Mouse (Mus musculus): ENCODE data around the gene Klhl29. TPM values are rescaled to one million over a fixed set of nuclear protein-coding genes. Genes with fewer than 3 reads are reported as not detected.

Klhl29 gene
- polyA plus RNA-seq, 1 experiment from 2014 or later, result 3.4 TPM

GRCm38 (mm10) chr12:5321017-5321416, 54.5 kb downstream of the Klhl29 start:
- Histone ChIP-seq H3K4me1 (peaks cover 11% of the 10 kb centered on the region), H3K36me3 (replicated peaks) (no peaks in the 10 kb centered on the region), H3K4me2 (no peak overlapping the region), H3K9me3 (no peaks in the 10 kb centered on the region), H3K27ac (no peak overlapping the region), H3K27me3 (no peaks in the 10 kb centered on the region), H3K4me3 (replicated peaks) (no peak overlapping the region), H3K9ac (no peak overlapping the region)
- ATAC-seq (ENCODE audit: low FRiP score), result no peak
- 95% methylated on average over 3 of the region's 3 CpGs for WGBS

GRCm38 (mm10) chr12:5319359-5319973, 56.0 kb downstream of the Klhl29 start:
- no peaks in the 10 kb centered on the region for H3K27me3 ChIP-seq
- H3K36me3 ChIP-seq (replicated peaks), result no peaks in the 10 kb centered on the region
- H3K9me3 ChIP-seq, result no peaks in the 10 kb centered on the region
- peaks cover 11% of the 10 kb centered on the region for H3K4me1 ChIP-seq
- no peak overlapping the region for H3K27ac ChIP-seq
- no peak overlapping the region for H3K4me3 ChIP-seq (replicated peaks)
- no peak overlapping the region for H3K9ac ChIP-seq
- 36% methylated on average over 12 of the region's 12 CpGs for WGBS
- no peak for ATAC-seq (ENCODE audit: low FRiP score)
- no peak overlapping the region for H3K4me2 ChIP-seq

DNA sequence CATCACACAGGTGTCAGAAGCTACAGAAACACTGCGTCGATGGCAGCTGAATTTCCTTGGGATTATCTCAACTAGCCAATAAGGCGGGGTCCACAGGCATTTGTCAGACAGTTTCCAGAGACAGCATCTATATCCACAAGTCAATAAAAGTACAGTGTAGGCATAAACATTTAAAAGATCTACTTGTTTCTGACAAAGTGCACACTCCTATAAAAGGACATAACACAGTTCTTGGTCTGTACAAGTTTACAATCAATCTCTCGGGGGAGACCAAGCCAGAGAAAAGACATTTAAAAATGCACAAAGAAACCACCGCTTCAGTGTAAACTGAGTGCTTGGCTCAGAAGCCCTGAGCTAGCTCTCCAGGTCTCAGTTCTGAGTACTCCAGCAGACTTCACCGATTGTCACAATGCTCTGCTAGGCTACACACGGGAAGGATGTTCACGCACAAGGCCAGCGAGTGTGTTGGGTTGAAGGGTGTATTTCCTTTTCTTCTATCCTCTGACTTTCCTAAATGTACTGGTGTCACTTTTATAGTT, 59.4 kb downstream of the Klhl29 start:
- Histone ChIP-seq H3K4me2 (no peak overlapping the region), H3K27me3 (no peaks in the 10 kb centered on the region), H3K27ac (no peak overlapping the region), H3K9ac (no peak overlapping the region), H3K4me3 (replicated peaks) (no peak overlapping the region), H3K4me1 (peaks cover 11% of the 10 kb centered on the region), H3K36me3 (replicated peaks) (no peaks in the 10 kb centered on the region), H3K9me3 (no peaks in the 10 kb centered on the region)
- 93% methylated on average over 9 of the region's 9 CpGs for whole genome bisulfite sequencing
- ATAC-seq (ENCODE audit: low FRiP score), result no peak

GRCm38 (mm10) chr12:5307923-5308322, 67.6 kb downstream of the Klhl29 start:
- Histone ChIP-seq H3K4me3 (replicated peaks) (no peak overlapping the region), H3K4me1 (no peaks in the 10 kb centered on the region), H3K27me3 (no peaks in the 10 kb centered on the region), H3K27ac (no peak overlapping the region), H3K9me3 (no peaks in the 10 kb centered on the region), H3K9ac (no peak overlapping the region), H3K36me3 (replicated peaks) (no peaks in the 10 kb centered on the region), H3K4me2 (no peak overlapping the region)
- WGBS, result 91% methylated on average over 2 of the region's 2 CpGs
- no peak for ATAC-seq (ENCODE audit: low FRiP score)

- Histone ChIP-seq H3K27ac (no peak overlapping the region), H3K4me2 (no peak overlapping the region), H3K4me3 (replicated peaks) (no peak overlapping the region), H3K9me3 (no peaks in the 10 kb centered on the region), H3K4me1 (no peaks in the 10 kb centered on the region), H3K9ac (no peak overlapping the region), H3K27me3 (no peaks in the 10 kb centered on the region), H3K36me3 (replicated peaks) (no peaks in the 10 kb centered on the region)
- WGBS, result 63% methylated on average over 1 of the region's 1 CpGs
- ATAC-seq (ENCODE audit: low FRiP score), result no peak
These were observed 70.0 kb downstream of the Klhl29 start for GRCm38 (mm10) chr12:5305466-5305865.

- H3K9ac ChIP-seq, result no peak overlapping the region
- H3K4me2 ChIP-seq, result no peak overlapping the region
- H3K9me3 ChIP-seq, result no peaks in the 10 kb centered on the region
- H3K4me1 ChIP-seq, result no peaks in the 10 kb centered on the region
- ATAC-seq (ENCODE audit: low FRiP score), result no peak
- no peaks in the 10 kb centered on the region for H3K36me3 ChIP-seq (replicated peaks)
- H3K27ac ChIP-seq, result no peak overlapping the region
- WGBS, result 78% methylated on average over 5 of the region's 5 CpGs
- no peak overlapping the region for H3K4me3 ChIP-seq (replicated peaks)
- H3K27me3 ChIP-seq, result no peaks in the 10 kb centered on the region
These were observed 71.6 kb downstream of the Klhl29 start for GRCm38 (mm10) chr12:5303912-5304311.

GRCm38 (mm10) chr12:5303100-5303499, 72.4 kb downstream of the Klhl29 start:
- H3K9ac ChIP-seq, result no peak overlapping the region
- no peaks in the 10 kb centered on the region for H3K27me3 ChIP-seq
- H3K4me1 ChIP-seq, result no peaks in the 10 kb centered on the region
- H3K36me3 ChIP-seq (replicated peaks), result no peaks in the 10 kb centered on the region
- H3K9me3 ChIP-seq, result no peaks in the 10 kb centered on the region
- ATAC-seq (ENCODE audit: low FRiP score), result no peak
- no peak overlapping the region for H3K4me3 ChIP-seq (replicated peaks)
- no peak overlapping the region for H3K27ac ChIP-seq
- WGBS, result 93% methylated on average over 4 of the region's 4 CpGs
- no peak overlapping the region for H3K4me2 ChIP-seq

GRCm38 (mm10) chr12:5301841-5302240, 73.6 kb downstream of the Klhl29 start:
- H3K27me3 ChIP-seq, result no peaks in the 10 kb centered on the region
- no peaks in the 10 kb centered on the region for H3K36me3 ChIP-seq (replicated peaks)
- no peak overlapping the region for H3K4me2 ChIP-seq
- H3K9me3 ChIP-seq, result no peaks in the 10 kb centered on the region
- 73% methylated on average over 5 of the region's 5 CpGs for WGBS
- H3K27ac ChIP-seq, result no peak overlapping the region
- no peak overlapping the region for H3K9ac ChIP-seq
- H3K4me3 ChIP-seq (replicated peaks), result no peak overlapping the region
- H3K4me1 ChIP-seq, result no peaks in the 10 kb centered on the region
- no peak for ATAC-seq (ENCODE audit: low FRiP score)

DNA sequence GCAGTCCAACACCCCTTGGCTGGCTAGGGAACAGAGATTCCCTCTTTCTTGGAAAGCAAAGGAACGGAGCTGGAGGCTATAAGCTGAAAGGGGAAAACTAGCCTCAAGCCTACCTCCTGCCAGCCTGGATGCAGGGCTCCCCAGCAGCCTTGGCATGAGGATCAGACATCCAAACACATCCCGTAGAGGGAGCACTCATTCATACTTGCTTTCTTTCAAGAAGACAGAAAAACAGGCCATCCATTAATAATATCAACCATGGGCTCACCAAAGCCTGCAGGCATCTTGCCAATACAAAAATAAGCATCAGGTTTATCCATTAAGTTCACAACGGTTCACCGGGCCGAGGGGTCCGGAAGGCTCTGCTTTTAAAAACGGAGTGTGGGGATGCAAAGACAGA, 79.1 kb downstream of the Klhl29 start:
- Histone ChIP-seq H3K36me3 (replicated peaks) (no peaks in the 10 kb centered on the region), H3K4me1 (no peaks in the 10 kb centered on the region), H3K27me3 (no peaks in the 10 kb centered on the region), H3K4me3 (replicated peaks) (no peak overlapping the region), H3K27ac (no peak overlapping the region), H3K4me2 (no peak overlapping the region), H3K9me3 (no peaks in the 10 kb centered on the region), H3K9ac (no peak overlapping the region)
- ATAC-seq (ENCODE audit: low FRiP score), result no peak
- WGBS, result 77% methylated on average over 7 of the region's 7 CpGs

DNA sequence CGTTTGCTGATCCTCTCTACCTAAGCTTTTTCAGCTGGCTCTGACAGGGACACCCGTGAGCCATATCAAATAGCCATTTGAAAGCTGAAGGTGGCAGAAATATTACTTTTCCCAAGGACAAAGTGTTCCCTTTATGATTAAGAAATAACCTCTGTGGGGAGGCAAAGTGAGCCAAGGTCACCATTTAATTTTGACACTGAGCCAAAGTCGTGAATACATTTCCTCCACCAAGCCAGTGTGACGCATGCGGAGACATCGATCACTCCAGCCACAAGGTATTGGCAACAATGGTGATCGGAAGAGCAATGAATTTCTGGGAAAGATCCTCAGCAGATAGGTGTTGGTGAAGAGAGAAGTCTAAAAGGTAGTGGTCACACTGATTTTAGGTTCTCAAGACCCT, 83.2 kb downstream of the Klhl29 start:
- H3K4me2 ChIP-seq, result no peak overlapping the region
- WGBS, result 93% methylated on average over 7 of the region's 7 CpGs
- no peaks in the 10 kb centered on the region for H3K9me3 ChIP-seq
- no peak overlapping the region for H3K27ac ChIP-seq
- no peak for ATAC-seq (ENCODE audit: low FRiP score)
- H3K4me1 ChIP-seq, result no peaks in the 10 kb centered on the region
- H3K9ac ChIP-seq, result no peak overlapping the region
- H3K4me3 ChIP-seq (replicated peaks), result no peak overlapping the region
- no peaks in the 10 kb centered on the region for H3K36me3 ChIP-seq (replicated peaks)
- no peaks in the 10 kb centered on the region for H3K27me3 ChIP-seq

DNA sequence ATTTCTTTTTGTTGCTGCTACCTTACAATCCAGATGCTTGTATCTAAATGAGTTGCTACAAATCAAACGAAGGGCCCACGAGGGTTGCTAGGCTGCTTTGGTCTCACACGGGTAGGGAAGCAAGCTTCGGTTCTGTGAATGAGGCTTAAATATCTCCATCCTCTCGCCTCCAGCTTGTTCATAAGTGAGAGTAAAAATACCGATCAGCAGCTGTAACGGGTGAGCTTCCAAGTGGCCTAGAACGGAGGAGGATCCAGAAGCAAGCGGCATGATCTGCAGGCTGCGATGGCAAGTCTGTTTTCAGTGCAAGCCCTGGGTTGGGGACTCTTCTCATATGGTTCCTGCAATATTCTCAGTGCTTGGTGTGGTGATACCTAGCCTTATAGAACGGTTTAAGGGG, 89.9 kb downstream of the Klhl29 start:
- ATAC-seq (ENCODE audit: low FRiP score), result no peak
- H3K4me1 ChIP-seq, result no peaks in the 10 kb centered on the region
- no peak overlapping the region for H3K4me2 ChIP-seq
- no peak overlapping the region for H3K4me3 ChIP-seq (replicated peaks)
- H3K27me3 ChIP-seq, result no peaks in the 10 kb centered on the region
- no peaks in the 10 kb centered on the region for H3K36me3 ChIP-seq (replicated peaks)
- H3K9ac ChIP-seq, result no peak overlapping the region
- 87% methylated on average over 11 of the region's 11 CpGs for WGBS
- H3K9me3 ChIP-seq, result no peaks in the 10 kb centered on the region
- no peak overlapping the region for H3K27ac ChIP-seq

DNA sequence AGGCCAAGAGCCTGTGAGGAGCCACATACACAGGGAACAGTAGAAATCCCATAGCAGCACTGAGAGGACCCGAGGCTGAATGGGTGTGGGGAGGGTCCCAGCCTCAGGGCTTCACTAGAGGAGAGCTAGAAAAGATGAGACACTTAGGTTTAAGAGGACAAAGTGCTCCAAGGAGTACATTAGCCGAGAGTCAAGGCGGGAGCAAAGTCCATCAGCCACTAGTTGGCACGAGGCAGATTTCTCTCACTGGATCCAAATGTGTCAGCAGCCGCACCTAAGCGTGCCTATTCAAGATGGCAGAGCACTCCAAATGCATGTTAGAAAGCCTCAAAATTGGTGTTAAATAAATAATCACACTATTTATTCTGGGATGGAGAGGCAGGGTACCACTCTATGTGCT, 90.5 kb downstream of the Klhl29 start:
- no peak overlapping the region for H3K9ac ChIP-seq
- no peak for ATAC-seq (ENCODE audit: low FRiP score)
- no peak overlapping the region for H3K27ac ChIP-seq
- WGBS, result 87% methylated on average over 6 of the region's 6 CpGs
- no peak overlapping the region for H3K4me3 ChIP-seq (replicated peaks)
- H3K36me3 ChIP-seq (replicated peaks), result no peaks in the 10 kb centered on the region
- H3K27me3 ChIP-seq, result no peaks in the 10 kb centered on the region
- H3K4me2 ChIP-seq, result no peak overlapping the region
- no peaks in the 10 kb centered on the region for H3K9me3 ChIP-seq
- peaks cover 1% of the 10 kb centered on the region; the same call in 1 of the 2 replicates for H3K4me1 ChIP-seq

DNA sequence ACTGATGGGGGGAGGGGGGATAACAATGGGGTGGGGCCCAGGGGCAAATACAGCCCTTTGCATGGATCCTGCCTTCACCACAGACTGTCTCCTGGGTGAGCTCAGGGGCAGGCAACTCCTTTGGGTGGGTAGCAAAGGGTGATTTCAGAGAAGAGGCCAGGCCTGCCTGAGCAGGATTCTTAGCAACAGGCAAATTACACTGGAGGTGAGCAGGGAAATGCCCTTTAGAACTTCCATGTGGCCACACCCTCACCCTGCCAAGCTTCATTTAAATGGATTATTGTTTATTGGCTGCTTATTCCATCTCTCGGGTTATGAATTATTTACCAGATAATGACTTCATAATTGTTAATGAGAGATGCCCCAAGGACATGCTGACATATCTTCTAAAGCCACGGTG, 91.8 kb downstream of the Klhl29 start:
- no peak overlapping the region for H3K4me3 ChIP-seq (replicated peaks)
- H3K4me1 ChIP-seq, result peaks cover 5% of the 10 kb centered on the region; the same call in 1 of the 2 replicates
- ATAC-seq (ENCODE audit: low FRiP score), result no peak
- no peaks in the 10 kb centered on the region; the same call in 1 of the 2 replicates for H3K27me3 ChIP-seq
- H3K9me3 ChIP-seq, result no peaks in the 10 kb centered on the region
- H3K27ac ChIP-seq, result no peak overlapping the region
- H3K4me2 ChIP-seq, result no peak overlapping the region
- H3K36me3 ChIP-seq (replicated peaks), result no peaks in the 10 kb centered on the region
- H3K9ac ChIP-seq, result no peak overlapping the region
- WGBS, result 83% methylated on average over 2 of the region's 2 CpGs

Data from forebrain, embryonic 12.5 days (tissue).